Mouse (Mus musculus) adipocyte (in vitro differentiated cells): Measurements from ENCODE around the gene Vps37c.
A peak's percentile ranks its signal among the peaks of the same experiment; 100 is the strongest.

Experiments
- DNase-seq: peaks from one replicate; pipeline ENCODE4 v3.0.0-alpha.2; 2016; ENCODE audit warnings: low spot score

Gene Vps37c

DNA sequence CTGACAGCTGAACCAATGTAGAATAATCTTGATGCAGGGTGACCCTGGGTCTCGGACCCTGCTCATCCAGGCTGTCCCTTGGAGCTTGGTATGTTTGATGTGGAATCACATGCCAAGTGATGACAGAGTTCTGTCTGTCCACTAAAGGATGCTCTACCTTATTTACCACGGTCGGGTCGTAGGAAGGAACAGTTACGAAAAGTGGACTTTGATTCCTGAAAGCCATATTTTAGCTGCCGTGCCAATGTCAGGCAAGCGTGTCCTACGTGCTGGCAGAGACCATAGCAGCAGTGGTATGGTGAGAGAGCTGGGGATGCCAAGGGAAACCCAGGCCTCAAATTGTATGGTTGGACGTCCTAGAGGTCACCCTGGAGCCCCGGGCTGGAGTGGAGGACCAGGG is 25.0 kb downstream of the Vps37c start:
- no peak for DNase-seq

DNA sequence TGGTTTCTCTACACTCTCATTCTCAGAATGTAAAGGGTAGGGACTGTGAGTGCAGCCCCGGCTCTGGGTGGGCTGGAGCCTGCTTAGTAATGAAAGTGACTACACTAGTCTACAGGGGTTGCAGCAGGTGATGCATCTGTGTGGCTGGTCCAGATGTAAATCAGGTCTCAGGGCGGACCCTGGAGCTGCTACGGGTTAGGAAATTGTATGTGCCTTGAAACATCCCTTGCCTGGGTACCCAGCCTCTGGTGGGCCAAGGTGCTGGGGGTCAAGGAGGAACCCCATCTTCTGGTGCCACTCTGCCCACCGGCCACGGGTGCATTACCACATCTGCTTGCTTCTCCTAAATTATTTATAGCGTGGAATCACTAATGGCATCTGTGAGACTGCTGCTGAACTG is 25.6 kb downstream of the Vps37c start:
- DNase-seq = no peak

- DNase-seq = peak; percentile 80
Measured at GRCm38 (mm10) chr19:10714682-10715475, 26.3 kb downstream of the Vps37c start.

DNA sequence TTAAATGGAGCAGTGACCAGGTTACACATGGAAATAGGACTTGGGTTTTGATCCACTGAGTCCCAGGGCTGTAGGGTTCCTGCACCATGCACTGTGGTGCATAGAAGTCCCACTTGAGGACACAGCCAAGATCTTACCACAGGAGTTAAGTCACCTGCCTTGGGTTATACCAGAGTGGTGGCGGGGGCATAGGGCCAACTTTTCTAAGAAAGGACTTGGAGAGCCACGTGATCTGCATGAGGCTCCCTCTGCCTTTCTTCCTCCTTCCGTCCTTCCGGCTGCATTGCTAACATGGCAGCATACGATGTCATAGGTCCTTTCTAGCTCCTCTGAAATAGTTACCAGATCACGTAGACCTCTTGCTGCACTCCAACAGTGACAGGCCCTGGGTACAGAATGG is 26.9 kb downstream of the Vps37c start:
- DNase-seq = no peak

- DNase-seq = no peak
Measured at GRCm38 (mm10) chr19:10718251-10718775, 29.8 kb downstream of the Vps37c start.

DNA sequence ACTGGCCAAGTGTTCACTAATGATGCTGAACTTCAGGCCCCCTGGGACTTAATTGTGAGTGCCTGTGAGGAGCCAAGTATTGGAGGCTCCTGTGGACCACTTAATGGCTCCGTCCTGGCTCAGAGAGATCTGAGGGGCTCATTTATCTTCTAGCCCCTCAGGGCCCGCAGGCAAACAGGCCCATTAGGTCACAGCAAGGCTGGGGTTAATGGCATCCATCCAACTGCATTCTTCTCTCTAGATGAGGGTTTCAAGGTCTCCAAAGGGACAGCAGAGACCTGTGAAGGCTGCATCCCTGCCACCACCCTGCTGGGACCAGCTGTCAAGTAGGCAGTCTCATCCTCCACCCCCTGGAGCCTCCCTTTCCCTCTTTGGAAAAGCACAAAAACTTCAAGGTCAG is 31.2 kb downstream of the Vps37c start:
- no peak for DNase-seq

DNA sequence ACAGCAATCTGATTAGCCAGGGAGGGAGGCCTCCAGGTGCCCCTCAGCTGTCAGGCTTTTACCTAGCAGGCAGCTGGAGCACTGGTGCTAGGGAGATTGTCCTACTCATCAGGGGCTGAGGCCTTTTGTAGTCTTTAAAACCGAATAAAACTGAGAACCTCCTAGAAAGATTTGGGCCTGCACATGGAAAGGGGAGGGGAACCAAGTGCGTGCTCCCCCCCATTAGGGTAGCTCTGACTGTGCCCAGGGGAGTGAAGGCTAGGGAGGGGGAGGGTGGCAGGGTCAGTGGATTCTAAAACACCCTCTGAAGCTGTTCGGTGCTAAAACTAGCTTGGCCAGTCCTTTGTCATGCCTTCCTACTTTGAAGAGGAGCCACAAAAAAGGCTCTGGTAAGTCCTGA is 32.0 kb downstream of the Vps37c start:
- no peak for DNase-seq

DNA sequence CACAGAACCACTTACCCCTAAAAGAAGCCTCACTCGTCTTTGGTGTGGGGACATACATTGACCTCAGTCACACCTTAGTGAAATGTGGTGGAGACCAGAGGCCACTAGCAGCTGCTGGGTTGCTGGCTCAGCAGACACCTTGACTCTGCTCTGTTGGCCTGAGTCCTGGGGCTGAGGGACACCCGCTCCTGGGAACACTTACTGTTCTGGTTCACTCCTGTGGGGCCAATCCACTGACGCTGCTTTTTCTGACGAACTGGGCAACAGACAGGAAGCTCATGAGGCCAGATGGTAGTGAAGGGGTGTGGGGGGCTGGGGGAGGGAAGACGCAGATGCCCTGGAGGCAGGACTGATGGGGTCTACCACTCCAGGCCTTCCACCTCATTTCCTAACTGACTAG is 32.5 kb downstream of the Vps37c start:
- DNase-seq = no peak

GRCm38 (mm10) chr19:10723084-10723483 is 34.5 kb downstream of the Vps37c start:
- no peak for DNase-seq

DNA sequence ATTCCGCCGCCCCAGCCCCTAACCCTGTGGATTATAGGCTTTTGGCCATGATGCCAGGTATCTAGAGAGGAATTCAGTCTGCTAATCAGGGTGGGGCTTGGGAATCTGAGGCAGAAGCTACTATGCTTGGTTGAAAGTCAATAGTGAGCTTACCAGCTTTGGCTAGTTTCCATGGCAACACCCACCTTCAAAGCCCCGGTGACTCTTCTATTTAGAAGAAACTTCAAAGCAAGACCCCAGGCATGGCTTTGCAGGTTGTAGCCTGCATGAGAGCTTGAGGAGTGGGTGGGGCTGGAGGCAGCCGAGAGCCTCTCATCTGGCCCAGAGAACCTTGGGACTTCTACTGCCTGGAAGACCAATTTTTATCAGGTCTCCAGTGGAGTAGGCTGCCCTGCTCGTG is 35.1 kb downstream of the Vps37c start:
- no peak for DNase-seq

DNA sequence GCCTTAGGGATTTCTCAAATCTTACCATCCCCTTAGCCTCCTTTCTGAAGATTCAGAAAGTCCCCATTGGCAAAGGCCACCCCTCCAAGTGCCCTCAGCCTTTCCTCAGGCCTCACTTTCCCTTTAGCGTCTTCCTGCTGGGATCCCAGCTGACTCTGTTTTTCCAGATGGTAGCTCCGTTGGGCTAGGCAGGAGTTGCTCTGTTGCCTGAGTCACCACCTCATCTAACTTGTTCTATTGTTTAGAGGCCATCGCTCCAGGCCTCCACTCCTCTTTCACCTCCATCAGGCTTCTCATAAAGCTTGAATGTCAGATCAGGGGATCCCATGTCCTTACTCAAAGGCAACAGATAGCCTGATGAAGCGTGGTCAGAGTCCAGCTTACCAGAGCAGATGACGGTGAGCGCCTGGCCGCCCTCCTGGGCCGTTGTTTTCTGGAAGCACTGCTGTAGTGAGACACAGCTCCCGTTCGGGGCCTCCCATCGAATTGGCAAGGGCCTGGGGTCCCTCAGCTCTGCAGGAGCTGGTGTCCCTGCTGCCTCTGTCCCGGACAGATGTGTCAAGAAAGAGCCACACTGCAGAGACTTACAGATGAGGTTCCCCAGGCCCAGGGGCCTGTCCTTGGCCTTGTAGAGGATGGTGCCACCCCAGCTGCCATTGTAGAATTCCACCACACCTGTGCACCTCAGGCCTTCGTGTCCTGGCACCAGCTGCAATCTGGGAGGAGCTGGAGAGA is 36.3 kb downstream of the Vps37c start:
- DNase-seq = no peak

DNA sequence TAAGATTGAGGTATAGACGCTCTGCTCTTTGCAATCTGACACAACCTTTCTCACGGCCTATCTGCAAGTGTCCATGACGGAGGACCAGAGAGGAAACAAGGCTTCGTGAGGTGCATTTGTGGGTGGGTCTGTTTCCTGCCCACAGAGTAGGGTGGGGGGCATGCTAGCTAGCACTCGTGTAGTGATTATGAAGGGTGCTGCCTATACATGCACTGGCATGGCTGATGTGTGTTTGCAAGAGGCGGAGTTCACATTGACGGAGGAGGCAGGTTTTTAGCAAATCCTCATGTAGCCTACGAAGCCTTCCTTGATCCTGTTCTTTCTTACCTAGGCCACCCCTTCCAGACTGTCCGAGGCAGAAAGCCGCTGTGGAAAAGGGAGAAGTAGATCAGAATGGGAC is 41.4 kb downstream of the Vps37c start:
- DNase-seq = no peak

- no peak for DNase-seq
Measured at GRCm38 (mm10) chr19:10730469-10730868, 41.9 kb downstream of the Vps37c start.

GRCm38 (mm10) chr19:10731975-10732374 is 43.4 kb downstream of the Vps37c start:
- no peak for DNase-seq

- no peak for DNase-seq
Measured at GRCm38 (mm10) chr19:10732741-10733140, 44.2 kb downstream of the Vps37c start.

DNA sequence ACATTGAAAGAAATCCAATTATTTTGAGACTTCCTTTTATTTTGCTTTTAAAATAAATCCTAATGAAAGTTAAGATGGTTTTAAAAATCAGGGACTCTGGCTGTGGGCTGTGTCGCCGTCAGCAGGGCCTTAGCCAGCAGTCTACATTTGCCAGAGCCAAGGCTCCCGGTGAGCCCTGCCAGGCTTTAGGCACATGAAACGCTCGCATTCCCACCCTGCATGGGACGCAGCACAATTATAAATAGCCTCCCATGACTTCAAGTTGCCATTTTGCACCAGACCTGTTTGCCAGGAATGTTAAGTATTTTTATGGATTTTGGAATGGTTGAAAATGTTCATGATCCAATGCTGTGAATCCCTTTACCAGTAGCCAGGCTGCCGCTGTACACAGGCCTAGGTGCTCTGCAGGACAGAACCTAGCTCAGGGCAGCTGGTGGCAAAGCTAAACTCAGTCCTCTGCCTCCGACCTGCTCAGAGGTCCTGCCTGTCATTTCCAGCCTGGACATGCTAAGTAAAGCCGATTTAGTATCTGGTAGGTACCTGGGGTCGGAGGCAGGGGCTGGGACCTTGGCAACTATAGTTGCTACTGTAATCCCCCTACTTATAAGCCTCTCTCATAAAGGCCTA is 45.1 kb downstream of the Vps37c start:
- no peak for DNase-seq

GRCm38 (mm10) chr19:10734554-10734953 is 46.0 kb downstream of the Vps37c start:
- DNase-seq = no peak

GRCm38 (mm10) chr19:10735061-10735460 is 46.5 kb downstream of the Vps37c start:
- no peak for DNase-seq

GRCm38 (mm10) chr19:10735861-10736260 is 47.3 kb downstream of the Vps37c start:
- no peak for DNase-seq

- DNase-seq = no peak
Measured at GRCm38 (mm10) chr19:10738038-10738437, 49.5 kb downstream of the Vps37c start.

- no peak for DNase-seq
Measured at GRCm38 (mm10) chr19:10738811-10739210, 50.3 kb downstream of the Vps37c start, which contains the start of gene Cd5. Gene Cd5, minus strand, starts transcription at chr19:10739002.

GRCm38 (mm10) chr19:10739916-10740315 is 51.4 kb downstream of the Vps37c start:
- no peak for DNase-seq
